Mouse (Mus musculus): ENCODE data around the gene Tshr.
"Not testable (repeated sequence)": the region's sequence is repeated elsewhere in the genome, so short reads cannot be mapped to it uniquely, and the experiment has no call there.

Tshr gene

DNA sequence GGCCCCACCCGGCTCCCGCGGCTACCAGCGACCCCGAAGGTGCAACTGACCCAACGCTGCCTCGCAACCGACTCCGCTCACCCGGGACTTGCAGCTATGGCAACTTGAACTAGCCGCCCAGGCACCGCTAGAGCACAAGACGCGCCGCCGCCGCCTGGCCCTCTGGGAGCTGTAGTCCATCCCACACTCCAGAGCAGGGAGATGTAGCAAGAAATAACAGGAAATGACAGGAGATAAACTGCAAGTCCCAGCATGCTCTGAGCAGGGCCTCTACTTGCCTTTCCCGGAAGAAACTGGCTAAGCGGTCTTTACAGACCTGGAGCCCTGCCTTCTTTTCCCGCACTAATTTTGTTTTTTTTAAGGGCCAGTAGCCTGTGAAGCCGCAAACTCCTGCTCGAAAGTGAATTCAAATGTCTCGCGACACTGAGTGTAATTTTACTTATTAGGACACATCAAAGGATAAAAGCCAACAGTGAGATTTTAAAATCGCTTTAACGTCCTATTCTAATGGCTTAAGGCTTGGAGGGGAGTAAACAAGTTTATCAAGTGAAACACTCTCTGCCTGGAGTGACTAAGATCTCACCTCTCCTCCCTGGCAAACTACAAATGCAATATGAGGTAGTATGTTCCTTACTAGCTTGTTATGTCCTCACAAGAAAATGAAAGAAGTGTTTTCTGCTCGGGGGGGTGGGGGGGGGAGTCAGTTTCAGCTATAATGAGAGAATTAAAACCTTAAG is at the start of gene Tshr, which contains the start of gene Cep128:
Tshr (plus strand) TSS at position 283 of the 737 bp plus-strand sequence.
Cep128 (minus strand) TSS at position 129 of the 737 bp plus-strand sequence.
- peak; percentile 96 for DNase-seq

DNA sequence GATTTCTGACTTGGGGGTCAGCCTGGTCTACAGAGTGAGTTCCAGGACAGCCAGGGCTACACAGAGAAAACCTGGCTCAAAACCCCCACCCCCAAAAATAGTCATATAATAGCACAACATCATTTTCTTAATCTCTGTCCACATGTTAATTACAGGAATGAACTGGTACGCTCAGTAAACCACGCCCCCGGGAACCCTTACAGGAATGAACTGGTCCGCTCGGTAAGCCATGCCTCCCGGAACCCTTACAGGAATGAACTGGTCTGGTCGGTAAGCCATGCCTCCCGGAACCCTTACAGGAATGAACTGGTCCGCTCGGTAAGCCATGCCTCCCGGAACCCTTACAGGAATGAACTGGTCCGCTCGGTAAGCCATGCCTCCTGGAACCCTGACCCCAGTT is 45.7 kb upstream of the Tshr start:
- not testable (repeated sequence) for DNase-seq

DNA sequence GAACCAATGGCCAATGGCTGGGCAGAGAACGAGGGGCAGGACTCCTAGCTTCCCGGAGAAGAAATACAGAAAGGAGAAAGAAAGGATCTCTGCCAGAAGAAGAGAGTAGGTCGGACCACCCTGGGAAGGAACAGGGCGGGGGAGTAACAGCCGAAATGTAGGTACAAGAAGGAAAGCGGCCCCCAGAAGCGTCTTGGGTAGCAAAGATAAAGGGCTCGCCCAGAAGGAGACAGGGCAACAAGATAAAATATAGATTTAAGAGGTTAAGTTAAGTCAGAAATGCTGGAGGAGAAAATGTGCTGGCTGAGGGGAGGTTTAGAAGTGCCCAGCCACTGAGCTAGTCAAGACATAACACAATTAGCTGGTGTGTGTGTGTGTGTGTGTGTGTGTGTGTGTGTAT is 30.6 kb upstream of the Tshr start:
- DNase-seq: no peak

DNA sequence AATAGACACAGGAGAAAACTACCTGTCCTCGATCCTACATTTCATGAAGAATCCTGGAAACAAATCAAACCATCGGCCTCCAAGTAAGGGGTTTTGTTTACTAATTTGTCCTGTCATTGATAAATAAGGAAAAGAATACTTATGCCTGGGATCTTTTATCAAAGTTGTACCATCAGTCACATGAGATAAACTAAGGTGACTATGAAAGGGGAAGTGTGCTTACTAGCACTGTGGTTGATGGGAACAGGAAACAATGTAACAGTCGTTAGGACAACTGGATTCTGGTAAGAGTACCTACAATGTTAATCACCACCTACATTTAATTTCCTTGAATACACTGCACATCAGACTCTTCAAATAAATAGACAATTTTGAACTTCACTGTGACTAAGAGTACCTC is 15.2 kb upstream of the Tshr start:
- no peak for DNase-seq

DNA sequence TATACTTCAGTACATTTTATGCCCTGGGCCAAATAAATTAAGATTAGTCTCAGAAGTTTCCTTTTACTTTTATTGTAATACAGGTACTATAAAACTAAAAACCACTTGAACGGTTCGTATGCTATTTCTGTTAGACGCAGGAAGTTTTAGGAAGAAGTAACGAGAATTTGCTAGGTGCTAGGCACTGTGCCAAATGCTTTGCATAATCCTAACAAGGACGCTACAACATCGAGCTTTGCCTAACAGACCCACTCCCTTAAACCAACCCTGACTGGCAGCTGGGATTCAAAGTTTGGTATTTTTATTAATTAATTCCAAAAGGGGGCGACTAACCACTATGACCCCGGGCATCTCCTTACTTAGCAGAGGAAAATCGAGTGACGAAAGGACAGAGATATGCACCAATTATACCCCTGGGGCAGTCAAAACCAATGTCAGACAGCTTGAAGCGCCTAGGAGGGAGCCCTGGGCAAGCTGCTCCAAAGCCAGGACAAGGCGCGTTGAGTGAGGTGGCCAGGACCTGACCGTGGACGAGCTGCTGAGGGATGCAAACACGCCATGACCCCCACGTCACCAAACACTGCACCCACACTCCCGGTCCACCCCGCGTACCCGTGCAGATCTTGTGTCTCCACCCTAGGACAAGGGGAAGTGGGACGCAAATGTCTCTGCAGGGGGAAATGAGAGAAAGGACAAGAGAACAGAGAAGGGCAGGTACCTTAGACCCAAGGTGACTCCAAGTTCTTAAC is 673 bp upstream of the Tshr start:
- peak in 1 of 2 experiments; percentile 31 for DNase-seq

DNA sequence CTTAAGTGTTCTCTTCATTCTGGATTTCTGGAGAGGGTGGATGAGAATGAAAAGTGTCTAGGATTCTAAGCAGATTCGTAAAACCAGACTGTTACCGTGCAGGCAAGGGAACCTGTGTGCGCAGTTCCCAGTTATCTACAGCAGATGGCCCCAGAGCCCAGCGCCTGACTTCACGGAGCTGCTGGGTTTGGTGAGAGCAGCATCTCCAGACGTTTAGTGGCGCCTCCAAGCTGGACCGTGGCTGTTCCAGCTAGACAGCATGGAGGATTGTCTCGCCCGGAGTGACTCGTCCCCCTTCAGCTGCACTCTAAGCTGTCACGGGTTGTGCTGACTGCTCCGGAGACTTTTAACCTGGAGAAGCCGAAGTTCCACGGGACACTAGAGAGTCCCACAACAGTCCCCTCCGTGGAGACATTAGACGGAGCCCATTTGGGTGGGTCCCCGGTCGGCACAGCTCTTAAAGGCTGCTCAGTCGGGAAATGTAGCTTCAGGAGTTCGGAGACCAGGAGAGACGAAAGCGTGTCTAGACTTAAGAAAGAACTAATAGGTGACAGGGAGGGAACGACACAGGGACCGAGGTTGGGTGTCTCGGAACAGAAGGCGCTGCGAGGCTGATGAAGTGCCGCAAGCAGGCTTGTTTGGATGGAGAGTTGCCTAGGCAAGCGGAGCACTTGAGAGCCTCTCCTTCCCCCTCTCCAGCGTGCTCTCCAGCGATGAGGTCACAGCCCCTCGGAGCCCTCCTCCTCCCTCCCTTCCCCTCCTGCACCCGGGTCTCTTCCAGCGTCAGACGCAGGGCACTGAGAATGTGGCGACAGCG is 16.1 kb downstream of the Tshr start:
- DNase-seq: peak; percentile 60 to 83

DNA sequence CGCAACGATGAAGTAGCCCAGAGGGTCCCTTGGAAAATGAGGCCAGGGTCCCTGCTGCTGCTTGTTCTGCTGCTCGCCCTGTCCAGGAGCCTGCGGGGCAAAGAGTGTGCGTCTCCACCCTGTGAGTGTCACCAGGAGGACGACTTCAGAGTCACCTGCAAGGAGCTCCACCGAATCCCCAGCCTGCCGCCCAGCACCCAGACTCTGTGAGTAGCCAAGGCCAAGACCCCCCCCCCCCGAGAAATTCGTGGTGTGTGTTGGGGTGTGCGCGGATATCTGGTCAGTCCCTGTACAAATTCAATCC is 16.6 kb downstream of the Tshr start:
- DNase-seq: no peak

DNA sequence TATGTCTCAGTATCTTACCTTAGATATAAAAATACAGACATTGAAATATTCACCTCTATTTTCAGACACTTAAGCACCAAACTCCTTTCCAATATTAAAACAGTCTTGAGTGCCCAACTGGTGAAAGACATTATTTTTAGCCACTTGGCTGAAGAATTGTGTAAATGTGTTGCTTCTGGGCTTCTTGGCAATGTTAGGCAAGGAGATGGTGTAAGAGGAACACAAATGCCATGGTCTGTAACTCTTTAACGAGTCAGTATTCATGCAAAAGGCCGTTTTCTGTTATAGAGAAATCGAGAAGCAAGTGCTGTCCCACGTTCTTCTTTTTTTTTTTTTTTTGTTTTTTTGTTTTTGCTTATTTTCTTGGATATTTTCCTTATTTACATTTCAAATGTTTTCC is 25.9 kb downstream of the Tshr start:
- no peak for DNase-seq

DNA sequence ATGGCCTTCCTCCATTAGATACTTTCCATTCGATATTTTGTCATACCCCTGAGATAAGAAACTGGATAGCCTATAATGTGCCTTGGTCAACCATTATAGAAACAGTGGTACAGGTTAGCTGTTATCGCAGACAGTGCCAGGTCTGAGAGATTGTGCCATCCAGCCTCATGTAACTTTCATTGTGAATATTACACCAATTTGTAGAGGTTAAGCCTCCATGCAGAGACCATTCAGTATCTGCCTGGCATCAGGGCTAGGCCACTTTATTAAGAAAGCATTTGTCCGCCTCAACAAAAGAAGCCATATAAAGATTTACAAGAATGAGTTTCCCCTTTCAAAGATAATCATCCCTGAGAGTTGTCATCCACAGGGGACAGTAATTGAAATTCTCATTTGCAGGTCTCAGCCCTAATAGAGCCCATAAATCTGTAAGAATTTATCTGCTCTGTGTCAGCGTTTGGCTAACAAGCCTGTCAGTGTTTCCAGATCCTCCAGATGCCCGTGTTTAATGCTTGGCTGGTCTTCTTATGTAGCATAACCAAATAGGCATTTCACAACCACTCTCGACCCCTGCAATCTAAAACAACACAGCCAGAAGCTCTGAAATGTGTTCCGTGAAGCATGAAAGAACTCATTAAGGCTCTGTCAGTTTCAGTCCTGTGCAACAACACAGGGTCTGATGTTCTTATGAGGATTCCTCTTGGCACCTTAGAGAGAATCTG is 28.3 kb downstream of the Tshr start:
- DNase-seq: peak in 1 of 2 experiments; percentile 28

DNA sequence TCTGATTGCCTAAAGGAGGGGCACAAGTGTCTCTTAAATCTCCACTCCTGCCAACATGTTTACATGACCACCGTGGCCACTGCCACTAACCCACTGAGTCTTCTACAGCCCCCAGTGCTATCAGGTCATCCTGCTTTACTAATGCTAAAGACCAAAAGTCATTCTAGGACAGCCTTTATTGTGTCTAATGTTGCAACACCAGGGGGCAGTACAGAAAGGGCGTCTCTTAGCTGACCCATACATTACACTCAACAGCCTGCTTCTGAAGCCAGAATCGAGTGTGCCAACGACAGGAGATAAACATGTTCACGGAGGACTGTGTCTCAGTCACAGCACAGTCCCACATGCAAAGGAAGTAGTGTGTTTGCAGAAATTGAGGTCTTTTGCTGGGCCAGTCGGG is 30.7 kb downstream of the Tshr start:
- DNase-seq: no peak

DNA sequence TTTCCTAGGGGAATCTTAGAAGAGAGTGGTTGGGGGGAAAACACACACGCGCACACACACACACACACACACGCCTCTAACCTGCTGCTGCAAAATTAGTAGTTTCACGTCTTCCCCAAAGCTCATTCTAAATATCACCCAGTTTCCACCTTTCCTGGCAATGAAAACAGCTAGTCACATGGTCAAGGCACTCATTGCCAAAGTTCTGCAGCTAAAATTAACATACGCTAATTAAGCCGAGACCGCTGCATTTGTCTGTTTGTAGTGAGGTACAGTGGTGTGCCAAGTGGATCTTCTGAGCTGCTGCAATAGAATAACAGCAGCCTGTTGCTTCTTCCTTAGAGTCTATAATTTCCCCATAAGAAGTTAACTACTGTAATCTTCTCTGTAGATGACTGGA is 32.5 kb downstream of the Tshr start:
- peak in 1 of 2 experiments; percentile 8 for DNase-seq

DNA sequence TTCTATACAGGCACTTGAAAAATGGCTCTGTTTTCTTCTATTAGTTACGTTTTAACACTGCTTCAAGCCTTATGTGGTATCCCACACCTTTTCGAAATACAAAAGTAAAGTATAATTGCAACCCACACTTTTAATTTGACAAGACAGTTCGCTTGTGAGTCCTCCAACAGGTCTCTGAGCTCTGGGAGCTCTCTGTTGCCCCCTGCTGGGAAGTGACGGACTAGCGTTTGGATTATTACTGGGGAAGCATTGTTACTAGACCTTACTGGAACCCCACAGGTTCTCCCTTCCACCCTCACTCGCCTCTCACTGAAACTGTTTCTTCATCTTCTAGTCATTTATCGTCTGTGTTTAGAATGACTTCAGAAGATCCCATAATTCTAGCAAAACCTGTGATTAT is 34.4 kb downstream of the Tshr start:
- DNase-seq: peak; percentile 63 to 85

DNA sequence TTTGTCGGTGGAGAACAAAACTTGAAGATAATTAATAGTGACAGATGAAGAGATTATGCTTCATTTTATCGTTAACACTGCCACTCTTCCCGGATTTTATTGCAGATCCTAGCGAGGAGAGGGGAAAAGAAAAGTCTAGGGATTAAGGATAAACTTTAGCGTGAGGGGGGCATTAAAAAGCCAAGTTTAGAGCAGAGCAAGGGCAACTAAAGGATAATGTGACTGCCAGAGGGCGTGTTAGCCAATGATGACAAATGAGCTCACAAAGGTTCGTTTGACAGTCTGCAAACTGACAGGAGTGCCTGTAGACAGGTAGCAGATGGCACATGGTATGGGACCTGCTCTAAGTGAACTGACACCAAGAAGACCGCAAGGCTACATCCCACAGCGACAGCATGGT is 36.9 kb downstream of the Tshr start:
- no peak for DNase-seq

DNA sequence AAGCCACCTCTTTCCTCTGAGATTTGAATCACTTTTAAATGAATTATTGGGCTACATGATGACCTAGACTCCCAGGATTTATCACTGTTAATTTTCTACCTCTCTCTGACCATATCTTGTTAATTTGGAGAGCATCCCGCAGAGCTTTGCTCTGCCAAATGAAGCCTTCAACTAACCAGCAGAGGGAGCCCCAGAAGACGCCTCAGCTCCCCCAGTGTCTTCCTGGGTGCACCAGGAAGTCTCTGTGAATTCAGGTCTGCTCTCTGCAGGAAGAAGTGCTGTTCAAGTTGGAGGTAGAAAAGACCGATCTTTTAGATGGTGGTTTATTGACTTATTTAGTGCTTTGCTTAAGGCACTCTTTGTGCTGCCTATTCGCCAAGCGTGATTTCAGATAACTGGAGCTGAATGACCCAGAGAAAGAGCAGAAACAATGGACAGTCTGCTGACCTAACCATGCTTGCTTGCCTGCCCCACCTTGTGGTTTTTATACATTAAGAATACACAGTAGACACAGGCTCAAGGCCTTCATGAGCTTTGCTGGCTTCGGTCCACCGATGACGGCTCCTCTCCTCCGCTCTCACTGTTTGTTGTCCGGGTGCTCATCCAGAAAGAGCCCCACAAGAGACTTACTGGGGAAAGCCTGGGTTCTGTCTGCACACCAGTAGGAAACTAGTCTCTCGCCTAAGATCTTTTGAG is 38.9 kb downstream of the Tshr start:
- DNase-seq: peak; percentile 40 to 53

DNA sequence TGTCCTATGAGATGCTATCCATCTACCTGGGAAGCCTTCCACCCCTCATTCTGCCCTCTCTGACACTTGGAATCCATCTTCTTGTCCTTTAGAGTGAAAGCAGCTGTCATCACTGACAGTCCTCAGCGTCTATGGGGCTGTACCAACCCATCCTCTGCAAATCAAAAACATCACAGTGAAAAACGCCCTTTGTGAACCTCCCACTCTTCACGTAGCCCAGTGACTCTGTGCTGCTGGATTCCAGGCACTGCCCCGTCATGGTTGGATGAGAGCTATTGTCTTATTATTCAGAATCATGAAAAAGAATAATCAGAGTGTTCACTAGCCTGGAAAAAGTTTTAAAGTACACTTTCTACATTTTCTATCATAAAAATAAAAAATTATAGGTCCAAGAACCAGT is 42.1 kb downstream of the Tshr start:
- no peak for DNase-seq

DNA sequence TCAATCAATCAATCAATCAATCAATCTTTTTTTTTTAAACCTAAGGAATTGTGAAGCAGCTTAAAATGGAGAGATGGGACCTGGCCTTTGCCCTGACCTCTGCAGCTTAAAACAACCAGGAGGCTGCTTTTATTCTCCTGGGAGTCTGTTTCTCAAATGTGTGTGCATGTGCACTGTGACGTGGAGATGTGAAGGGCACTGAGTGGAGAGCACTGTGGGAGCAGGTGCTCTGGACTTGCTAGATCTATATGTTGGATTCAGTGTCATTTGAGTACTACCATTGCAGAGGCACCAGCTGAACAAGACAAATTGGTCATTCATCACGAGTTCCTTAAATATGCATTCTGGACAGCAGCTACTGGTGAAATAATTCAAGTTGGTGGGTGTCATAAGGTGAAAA is 42.8 kb downstream of the Tshr start:
- DNase-seq: no peak

DNA sequence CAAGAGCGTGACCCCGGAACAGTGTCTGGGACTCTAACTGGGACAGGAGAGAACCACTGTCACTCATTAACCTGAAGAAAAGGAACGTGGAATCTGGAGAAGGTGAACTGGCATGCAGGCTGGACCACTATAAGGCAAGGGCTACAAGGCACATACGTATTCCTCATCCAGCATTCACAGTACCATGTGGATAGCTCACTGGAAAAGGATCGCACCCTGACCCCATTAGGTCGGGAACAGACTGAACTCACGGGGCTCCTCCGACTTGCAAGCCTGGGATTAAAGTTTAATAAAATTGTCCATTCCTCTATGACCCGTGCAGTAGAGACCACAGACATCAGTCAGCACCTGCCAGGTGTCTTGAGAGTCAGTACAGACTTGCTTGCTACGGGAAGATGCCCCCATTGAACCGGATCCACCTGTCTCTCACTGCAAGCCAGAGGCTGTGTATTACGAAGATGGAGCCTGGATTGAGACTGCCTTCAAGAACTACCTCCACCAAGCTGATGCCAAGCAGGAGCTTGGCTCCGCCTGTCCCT is 97.9 kb downstream of the Tshr start:
- peak; percentile 62 to 70 for DNase-seq

DNA sequence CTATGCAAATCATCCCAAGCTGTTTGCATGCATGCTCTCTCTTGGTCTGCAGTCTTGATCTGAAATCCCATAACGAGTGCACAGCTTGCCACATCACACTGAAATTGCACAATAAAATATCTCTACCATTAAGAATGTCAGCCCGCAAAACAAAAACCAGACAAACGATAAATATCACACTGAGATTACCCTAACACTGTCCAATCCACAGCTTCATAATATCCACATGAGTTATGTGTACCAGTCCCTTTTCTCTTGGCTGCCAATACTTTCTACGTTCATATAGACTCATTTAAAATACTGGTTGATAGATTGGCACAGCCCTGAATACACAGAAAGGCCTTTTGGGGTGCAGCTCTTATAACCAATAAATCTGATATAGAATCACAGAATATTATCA is 102.0 kb downstream of the Tshr start:
- DNase-seq: no peak

DNA sequence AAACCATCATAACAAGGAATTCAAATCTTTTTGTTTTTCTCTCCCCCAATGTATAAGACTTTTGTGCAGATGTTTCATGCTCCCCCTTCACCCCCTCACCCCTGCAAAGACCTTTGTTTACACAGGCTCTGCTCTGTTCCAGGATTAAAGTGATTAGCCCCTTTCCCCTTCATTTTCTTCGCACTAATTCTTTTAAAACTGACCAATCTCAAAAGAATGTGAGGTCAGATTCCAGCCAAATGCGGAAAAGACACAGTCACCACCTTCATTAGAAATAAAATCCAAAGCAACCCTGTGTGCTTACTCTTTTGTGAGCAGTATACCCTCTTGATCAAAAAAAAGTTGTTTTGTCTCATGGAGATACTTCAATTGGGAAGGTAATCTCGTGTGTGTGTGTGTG is 104.0 kb downstream of the Tshr start:
- DNase-seq: no peak

DNA sequence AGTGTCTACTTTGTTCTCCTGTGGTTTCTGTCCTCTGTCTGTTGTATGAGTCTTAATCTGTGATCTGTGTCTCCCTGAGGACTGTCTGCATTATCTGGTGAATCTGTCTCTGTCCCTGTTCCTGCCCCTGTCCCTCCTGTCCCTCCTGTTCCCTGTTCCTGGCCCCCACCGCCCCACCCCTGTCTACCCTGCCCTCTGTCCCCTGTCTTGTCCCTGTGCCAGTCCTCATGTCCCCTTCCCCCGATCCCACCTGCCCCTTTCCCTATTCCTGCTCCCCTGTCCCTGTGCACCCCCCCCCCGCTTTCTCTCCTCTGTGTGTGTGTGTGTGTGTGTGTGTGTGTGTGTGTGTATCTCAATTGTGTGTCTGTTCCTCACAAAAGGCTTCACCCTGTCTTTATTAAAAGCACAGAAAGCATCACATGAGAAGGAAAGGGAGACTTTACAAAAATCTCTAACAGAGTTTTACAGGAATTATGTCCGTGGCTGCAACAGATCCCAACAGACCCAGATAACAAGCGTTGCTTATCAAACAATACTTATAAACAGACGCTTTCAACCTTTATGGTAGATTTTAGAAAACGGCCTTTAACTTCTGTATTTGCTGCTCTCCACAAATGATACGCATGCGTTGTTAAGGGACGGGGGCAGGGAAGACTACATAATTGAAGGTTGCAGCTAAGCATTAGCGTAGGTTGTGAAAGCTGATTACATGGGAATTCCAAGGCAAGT is 111.3 kb downstream of the Tshr start:
- no peak for DNase-seq

DNA sequence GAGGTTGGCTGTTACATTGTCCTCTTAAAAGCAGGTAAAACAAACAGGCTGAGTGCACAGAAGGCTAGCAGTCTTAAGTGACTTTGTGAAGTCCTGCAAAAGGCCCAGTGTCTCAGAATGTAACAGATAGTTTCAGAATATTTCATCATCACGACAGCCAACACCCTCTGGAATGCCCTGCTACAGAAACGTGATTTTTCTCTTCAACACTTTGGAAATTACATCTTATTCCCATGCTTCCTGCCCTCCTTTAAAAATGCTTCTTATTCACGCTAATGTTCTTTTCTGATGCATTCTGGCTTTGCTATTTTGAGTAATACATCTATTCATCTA is 111.8 kb downstream of the Tshr start:
- no peak for DNase-seq

All from kidney, postnatal 36 days (tissue).